Mouse (Mus musculus) megakaryocyte, embryonic 14.5 days (primary cell): ENCODE data around the gene 4933415A04Rik. TPM values are rescaled to one million over a fixed set of nuclear protein-coding genes. Genes with fewer than 3 reads are reported as not detected.

Experiments used
- H3K27me3 ChIP-seq: replicated peaks from 2 replicates; pipeline ENCODE3; 2012; ENCODE audit warnings: inconsistent platforms
- H3K36me3 ChIP-seq: replicated peaks from 2 replicates; pipeline ENCODE3; 2012; ENCODE audit warnings: low read length, inconsistent platforms, mixed read lengths
- H3K4me1 ChIP-seq: 2 replicates; pipeline ENCODE4 v1.6.1; 2012; ENCODE audit warnings: inconsistent platforms
- H3K4me3 ChIP-seq: replicated peaks from 2 replicates; pipeline ENCODE3; 2012; ENCODE audit warnings: moderate library complexity, mild to moderate bottlenecking, inconsistent platforms
- H3K9me3 ChIP-seq: 2 replicates; pipeline ENCODE4 v1.6.1; 2012; ENCODE audit warnings: inconsistent platforms
- FLI1 ChIP-seq: IDR thresholded peaks from 2 replicates; pipeline ENCODE4 v1.6.1; 2012; ENCODE audit warnings: low read length, inconsistent platforms, mixed read lengths
- GATA1 ChIP-seq: IDR thresholded peaks from 3 replicates; pipeline ENCODE4 v1.6.1; 2012; ENCODE audit warnings: mixed read lengths, low read length, inconsistent platforms, borderline replicate concordance
- polyA plus RNA-seq: library from polyadenylated mRNA; stranded (reverse); fragments of >175 nt; gene quantifications from 2 replicates; pipeline ENCODE4 v1.2.3, GENCODE M21; 2012; ENCODE audit warnings: low replicate concordance; ENCODE audit not compliant: insufficient read depth

4933415A04Rik gene
- polyA plus RNA-seq, 1 experiment = 0.65 TPM

DNA sequence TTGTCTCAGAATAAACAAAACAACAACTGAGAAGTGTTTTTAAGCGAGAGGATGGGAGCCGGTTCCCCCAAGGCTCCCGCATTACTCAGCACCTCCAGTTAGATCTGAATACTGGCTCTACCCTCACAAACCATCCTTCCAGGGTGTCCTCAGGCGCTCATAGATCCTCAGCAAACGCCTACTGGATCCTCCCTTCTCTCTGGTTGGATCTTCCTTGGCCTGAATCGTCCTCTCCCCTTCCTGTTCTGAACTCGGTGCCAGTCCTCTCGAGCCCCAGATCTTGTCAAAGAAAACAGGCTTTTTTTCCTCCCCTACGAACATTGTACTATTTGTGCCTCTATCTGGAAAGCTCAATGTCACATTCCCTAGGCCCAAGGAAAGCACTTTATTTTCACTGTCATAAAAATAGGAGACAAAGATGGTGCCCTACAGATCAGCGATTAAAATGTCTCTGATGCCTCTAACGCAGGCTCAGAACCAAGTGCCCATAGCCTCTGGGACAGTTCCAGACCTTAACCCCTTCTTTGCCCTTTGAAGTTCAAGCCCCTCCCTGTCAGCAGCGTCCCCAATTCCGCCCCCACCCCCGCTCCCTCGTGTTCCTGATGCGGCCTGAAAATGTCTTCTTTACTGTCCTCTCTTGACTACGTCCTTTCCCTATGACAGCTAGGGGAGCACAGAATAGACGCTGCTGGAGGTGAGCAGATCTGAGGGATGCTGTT lies 40.2 kb downstream of the 4933415A04Rik start:
- Histone ChIP-seq H3K4me1 (peaks cover 84% of the 10 kb centered on the region), H3K9me3 (no peaks in the 10 kb centered on the region), H3K27me3 (no peaks in the 10 kb centered on the region), H3K4me3 (no peak overlapping the region), H3K36me3 (peaks cover 2% of the 10 kb centered on the region)
- no peak for TF ChIP-seq FLI1
- TF ChIP-seq GATA1 = no peak

DNA sequence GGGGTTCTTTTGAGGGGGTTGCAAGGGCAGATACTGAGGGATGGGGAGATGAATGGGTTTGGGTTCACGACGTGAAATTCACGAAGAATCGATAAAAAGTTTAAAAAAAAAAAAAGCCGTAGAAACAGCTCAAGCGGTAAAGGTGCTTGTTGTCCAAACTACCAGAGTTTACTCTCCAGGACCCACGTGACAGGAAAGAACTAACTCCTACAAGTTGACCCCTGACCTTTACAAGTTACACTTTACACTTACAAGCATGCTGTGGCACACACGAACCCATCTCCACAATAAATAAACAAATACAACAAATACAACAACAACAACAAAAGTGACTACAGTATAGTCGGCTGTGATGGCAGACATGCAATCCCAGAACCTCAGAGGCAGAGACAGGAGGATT lies 44.8 kb downstream of the 4933415A04Rik start:
- Histone ChIP-seq H3K4me3 (peak overlapping the region; percentile 62), H3K9me3 (no peaks in the 10 kb centered on the region), H3K4me1 (peaks cover 70% of the 10 kb centered on the region), H3K27me3 (no peaks in the 10 kb centered on the region), H3K36me3 (no peaks in the 10 kb centered on the region)
- TF ChIP-seq FLI1 (no peak), GATA1 (no peak)

DNA sequence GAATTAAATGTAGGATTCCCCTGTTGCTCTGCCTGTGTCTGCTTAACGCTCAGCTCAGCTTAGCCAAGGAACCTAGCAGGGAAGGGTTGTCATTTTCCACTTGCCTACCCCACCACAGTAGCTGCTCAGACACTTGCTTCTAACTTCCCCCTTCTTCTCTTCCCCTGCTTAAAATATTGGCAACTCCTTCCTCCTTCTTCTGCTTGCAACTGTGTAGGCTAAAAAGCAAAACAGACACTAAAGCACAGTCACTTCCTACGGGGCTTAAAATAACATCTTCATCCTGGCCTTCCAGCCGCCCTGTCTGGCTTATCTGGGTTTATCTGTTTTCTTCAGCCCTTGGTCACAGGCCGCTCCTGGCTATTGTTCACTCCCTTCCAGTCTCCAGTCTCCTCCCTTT lies 45.7 kb downstream of the 4933415A04Rik start:
- peaks cover 66% of the 10 kb centered on the region for H3K4me1 ChIP-seq
- H3K36me3 ChIP-seq = no peaks in the 10 kb centered on the region
- TF ChIP-seq FLI1 (no peak), GATA1 (no peak)
- H3K4me3 ChIP-seq = peak overlapping the region; percentile 89
- no peaks in the 10 kb centered on the region for H3K9me3 ChIP-seq
- H3K27me3 ChIP-seq = no peaks in the 10 kb centered on the region

DNA sequence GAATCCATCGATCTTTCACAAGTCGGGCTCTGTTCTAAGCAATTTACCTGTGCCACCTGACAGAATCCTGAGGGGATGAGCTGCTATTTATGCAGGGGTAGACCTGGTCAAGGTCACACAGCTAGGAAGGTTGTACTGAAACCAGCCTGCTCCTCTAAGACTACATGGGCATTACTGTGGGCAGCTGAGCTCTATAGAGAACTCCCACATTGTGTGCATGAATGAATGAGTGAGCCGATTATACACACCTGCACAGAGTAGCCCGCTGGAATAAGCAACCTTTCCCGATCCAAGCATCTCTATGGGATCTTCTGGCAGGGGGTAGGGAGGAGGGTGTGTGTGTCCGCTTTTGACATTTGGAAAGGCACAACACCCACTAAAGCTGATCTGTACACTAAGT lies 46.3 kb downstream of the 4933415A04Rik start:
- H3K9me3 ChIP-seq = no peaks in the 10 kb centered on the region
- no peak for TF ChIP-seq FLI1
- TF ChIP-seq GATA1 = no peak
- H3K27me3 ChIP-seq = no peaks in the 10 kb centered on the region
- peak overlapping the region; percentile 89 for H3K4me3 ChIP-seq
- peaks cover 62% of the 10 kb centered on the region for H3K4me1 ChIP-seq
- no peaks in the 10 kb centered on the region for H3K36me3 ChIP-seq

DNA sequence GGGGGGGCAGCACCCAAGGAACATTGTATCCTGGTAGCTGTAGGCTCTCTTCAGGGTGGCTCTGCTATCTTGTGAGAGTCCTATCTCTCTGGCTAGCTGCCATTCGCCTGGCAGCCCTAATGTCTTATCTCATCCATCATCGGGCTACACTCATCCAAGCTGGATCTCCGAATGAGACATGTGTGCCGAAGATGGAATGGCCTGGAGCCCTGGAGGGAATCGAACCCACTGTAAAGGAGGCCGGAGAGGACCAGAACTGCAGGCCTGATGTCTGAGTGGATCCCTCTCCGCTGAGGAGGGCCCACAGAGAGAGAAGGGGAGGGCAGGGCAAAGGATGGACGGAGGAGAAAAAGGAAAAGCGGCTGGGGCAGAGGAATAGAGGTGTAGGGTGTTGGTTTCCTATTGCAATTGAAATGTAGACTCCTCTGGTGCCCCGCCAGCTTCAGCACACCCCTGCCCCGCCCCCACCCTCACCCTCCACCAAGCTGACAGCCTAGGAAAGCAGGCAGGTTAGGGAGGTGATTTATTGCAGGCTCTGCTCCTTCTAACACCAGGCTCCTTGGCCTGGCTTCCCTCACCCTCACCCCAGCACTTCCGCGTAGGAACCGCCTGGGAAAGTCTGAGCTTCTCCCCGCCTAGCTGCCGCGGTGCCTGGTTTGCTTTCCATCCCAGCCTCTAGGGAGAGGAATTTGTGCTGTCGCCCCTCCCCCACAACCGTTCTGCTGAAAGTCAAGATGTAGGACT lies 47.0 kb downstream of the 4933415A04Rik start:
- no peak for TF ChIP-seq GATA1
- no peak for TF ChIP-seq FLI1
- H3K27me3 ChIP-seq = no peaks in the 10 kb centered on the region

DNA sequence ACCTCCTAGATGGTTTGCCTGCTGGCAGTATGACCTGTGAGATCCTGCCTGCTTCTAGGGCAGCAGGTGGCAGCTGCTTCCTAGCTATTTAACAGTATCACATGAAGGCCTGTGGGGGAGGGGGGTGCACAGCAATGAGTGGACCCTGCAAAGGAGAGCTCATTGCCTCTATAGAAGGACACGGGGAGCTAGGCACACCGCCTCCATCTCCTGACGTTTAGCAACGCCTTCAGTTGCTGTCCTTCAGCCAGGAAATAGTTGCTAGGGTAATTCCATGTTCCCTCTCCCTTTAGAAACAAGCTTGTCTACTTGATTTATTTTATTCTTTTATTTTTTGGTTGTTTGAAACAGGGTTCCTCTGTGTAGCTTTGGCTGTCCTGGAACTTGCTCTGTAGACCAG lies 49.9 kb downstream of the 4933415A04Rik start:
- Histone ChIP-seq H3K9me3 (peaks cover 21% of the 10 kb centered on the region), H3K4me1 (peaks cover 43% of the 10 kb centered on the region), H3K36me3 (peaks cover 8% of the 10 kb centered on the region), H3K4me3 (no peak overlapping the region), H3K27me3 (no peaks in the 10 kb centered on the region)
- TF ChIP-seq FLI1 = no peak
- TF ChIP-seq GATA1 = no peak

More for the DNA sequence above, 47.0 kb downstream of the 4933415A04Rik start:
- H3K36me3 ChIP-seq = no peaks in the 10 kb centered on the region
- 0 out of 2 replicates have a peak, but pooled peaks cover 5% of the 10 kb centered on the region for H3K9me3 ChIP-seq
- H3K4me1 ChIP-seq = peaks cover 62% of the 10 kb centered on the region
- peak overlapping the region; percentile 33 for H3K4me3 ChIP-seq

DNA sequence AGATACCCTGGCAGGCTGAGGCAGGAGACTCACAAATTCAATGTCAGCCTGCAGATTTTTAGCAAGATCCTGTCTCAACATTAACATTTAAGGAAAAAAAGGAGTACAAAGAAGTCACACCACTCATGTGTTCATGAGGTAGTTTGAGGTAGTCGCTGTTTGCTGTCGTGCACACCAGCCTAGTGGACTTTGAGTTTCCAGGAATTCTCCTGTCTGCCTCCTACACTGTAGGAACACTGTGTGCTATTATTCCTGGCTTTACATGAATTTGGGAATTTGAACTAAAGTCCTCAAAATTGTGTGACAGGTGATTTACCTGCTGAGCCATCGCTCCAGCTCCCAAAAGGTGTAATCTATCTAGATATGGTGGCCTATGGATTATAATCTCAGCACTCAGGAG lies 51.6 kb downstream of the 4933415A04Rik start:
- TF ChIP-seq GATA1 (no peak), FLI1 (no peak)
- Histone ChIP-seq H3K4me1 (peaks cover 43% of the 10 kb centered on the region), H3K9me3 (peaks cover 21% of the 10 kb centered on the region), H3K36me3 (peaks cover 8% of the 10 kb centered on the region), H3K4me3 (no peak overlapping the region), H3K27me3 (no peaks in the 10 kb centered on the region)

Other genes starting within 250 kb of the 4933415A04Rik start
- 2.9 and 24.0 TPM in 2 replicates for gene Pttg1, start 160.8 kb upstream of the 4933415A04Rik start, polyA plus RNA-seq
- gene Slu7, start 153.3 kb upstream of the 4933415A04Rik start, polyA plus RNA-seq = 2.2 and 7.3 TPM in 2 replicates
- gene C1qtnf2, start 112.8 kb upstream of the 4933415A04Rik start, polyA plus RNA-seq = not detected in 2 replicates
- gene Ccnjl, start 58.3 kb upstream of the 4933415A04Rik start, polyA plus RNA-seq = 13.9 and 46.5 TPM in 2 replicates
- gene Fabp6, start 14.5 kb downstream of the 4933415A04Rik start, polyA plus RNA-seq = not detected in 2 replicates
- gene Pwwp2a, start 95.0 kb downstream of the 4933415A04Rik start, polyA plus RNA-seq = 2.3 and 12.6 TPM in 2 replicates
- 19.9 TPM in 1 of 2 replicates, not detected in the other for gene Ttc1, start 161.0 kb downstream of the 4933415A04Rik start, polyA plus RNA-seq